Mouse (Mus musculus) small intestine, adult 2 months (tissue): ENCODE results near the gene Dyrk2. TPM values are rescaled to one million over a fixed set of nuclear protein-coding genes. Genes with fewer than 3 reads are reported as not detected.

Experiments
- H3K27ac ChIP-seq: fragments of 200-500 bp; 2 replicates; pipeline ENCODE4 v1.5.1; 2012; ENCODE audit warnings: low read depth, low read length, control low read depth, inconsistent platforms; ENCODE audit not compliant: insufficient read depth
- H3K27me3 ChIP-seq: fragments of 200-500 bp; 2 replicates; pipeline ENCODE4 v1.6.1; 2012; ENCODE audit warnings: mild to moderate bottlenecking, moderate library complexity, low read length, inconsistent platforms; ENCODE audit not compliant: control insufficient read depth, insufficient read depth
- H3K36me3 ChIP-seq: fragments of 200-500 bp; 2 replicates; pipeline ENCODE4 v1.6.1; 2012; ENCODE audit warnings: mild to moderate bottlenecking, low read length, control low read depth, inconsistent platforms; ENCODE audit not compliant: control insufficient read depth, insufficient read depth
- H3K4me1 ChIP-seq: fragments of 200-500 bp; 2 replicates; pipeline ENCODE4 v1.6.1; 2012; ENCODE audit warnings: low read length, inconsistent platforms, mixed read lengths; ENCODE audit not compliant: control insufficient read depth, insufficient read depth, insufficient read length
- H3K4me3 ChIP-seq: fragments of 200-500 bp; 2 replicates; pipeline ENCODE4 v1.5.1; 2012; ENCODE audit warnings: low read depth, mild to moderate bottlenecking, control low read depth, inconsistent platforms, low read length, moderate library complexity
- CTCF ChIP-seq: fragments of 200-500 bp; IDR thresholded peaks from 2 replicates; pipeline ENCODE4 v1.5.1; 2012; ENCODE audit warnings: low read depth, mild to moderate bottlenecking, control low read depth, inconsistent platforms, low read length, moderate library complexity, mixed read lengths; ENCODE audit not compliant: insufficient replicate concordance, insufficient read length; ENCODE audit errors: extremely low read depth
- POLR2A ChIP-seq: fragments of 200-500 bp; IDR thresholded peaks from 2 replicates; pipeline ENCODE4 v1.6.1; 2012; ENCODE audit warnings: low read depth, mild to moderate bottlenecking, control low read depth, inconsistent platforms, low read length, moderate library complexity
- WGBS: fragments of 180-500 bp; shearing (Covaris S2); methylation state at CpG from one replicate; pipeline ENCODE4 v1.1.7; 2018; 5-methylcytosine and 5-hydroxymethylcytosine counted together
- polyA plus RNA-seq: library from polyadenylated mRNA; depleted of rRNA; stranded (reverse); fragments of >200 nt; gene quantifications from 2 replicates; pipeline ENCODE4 v1.2.3, GENCODE M21; 2012

Gene Dyrk2
- polyA plus RNA-seq, 1 experiment: 27.7 TPM

DNA sequence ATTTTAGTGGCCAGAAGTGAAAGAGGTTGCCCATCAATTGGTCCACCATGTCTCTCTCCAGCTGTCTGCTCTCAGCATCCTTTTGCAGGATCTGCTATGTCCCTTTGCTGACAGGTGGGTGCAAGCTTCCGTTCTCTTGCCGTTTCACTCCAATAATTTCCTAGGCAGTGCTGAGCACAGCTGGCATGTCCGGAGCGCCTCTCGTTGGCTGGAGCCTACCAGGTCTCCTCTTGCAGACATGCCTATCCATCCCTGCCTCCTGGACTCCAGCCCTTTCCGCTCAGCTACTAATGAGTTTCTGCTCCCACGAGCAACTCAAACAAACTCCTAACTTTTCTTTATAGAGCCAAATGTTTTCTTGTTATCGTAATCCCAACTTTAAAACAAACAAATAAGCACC, 6.4 kb downstream of the Dyrk2 start:
- TF ChIP-seq POLR2A: no peak
- TF ChIP-seq CTCF: no peak
- 78% methylated on average over 8 of the region's 8 CpGs for WGBS
- Histone ChIP-seq H3K36me3 (peaks cover 43% of the 10 kb centered on the region), H3K27me3 (no peaks in the 10 kb centered on the region), H3K4me1 (peaks cover 33% of the 10 kb centered on the region), H3K4me3 (no peak overlapping the region), H3K27ac (no peak overlapping the region)

DNA sequence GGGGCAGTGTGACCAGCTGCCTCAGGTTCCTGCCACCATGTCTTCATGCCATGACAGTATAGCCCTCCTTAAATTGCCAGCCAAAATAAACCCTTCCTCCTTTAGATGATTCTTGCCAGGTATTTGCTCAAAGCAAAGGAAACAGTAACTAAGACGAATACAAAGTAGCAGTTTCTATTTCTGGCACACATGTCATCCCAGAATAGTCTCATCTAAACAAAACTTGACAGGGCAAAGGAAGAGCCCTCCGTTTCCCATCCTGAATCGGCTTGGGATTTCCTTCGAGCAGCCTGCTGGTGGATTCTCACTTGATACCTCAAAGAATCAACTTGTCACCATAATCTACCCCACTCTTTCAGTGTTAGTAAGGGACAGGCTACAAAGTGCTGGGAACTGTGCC, 7.8 kb downstream of the Dyrk2 start:
- H3K36me3 ChIP-seq: peaks cover 46% of the 10 kb centered on the region
- 62% methylated on average over 4 of the region's 4 CpGs for WGBS
- no peak overlapping the region for H3K4me3 ChIP-seq
- no peaks in the 10 kb centered on the region for H3K27me3 ChIP-seq
- TF ChIP-seq CTCF (peak; percentile 13; the same call in 1 of the 2 replicates), POLR2A (no peak)
- H3K27ac ChIP-seq: peak overlapping the region; percentile 75
- H3K4me1 ChIP-seq: peaks cover 33% of the 10 kb centered on the region

DNA sequence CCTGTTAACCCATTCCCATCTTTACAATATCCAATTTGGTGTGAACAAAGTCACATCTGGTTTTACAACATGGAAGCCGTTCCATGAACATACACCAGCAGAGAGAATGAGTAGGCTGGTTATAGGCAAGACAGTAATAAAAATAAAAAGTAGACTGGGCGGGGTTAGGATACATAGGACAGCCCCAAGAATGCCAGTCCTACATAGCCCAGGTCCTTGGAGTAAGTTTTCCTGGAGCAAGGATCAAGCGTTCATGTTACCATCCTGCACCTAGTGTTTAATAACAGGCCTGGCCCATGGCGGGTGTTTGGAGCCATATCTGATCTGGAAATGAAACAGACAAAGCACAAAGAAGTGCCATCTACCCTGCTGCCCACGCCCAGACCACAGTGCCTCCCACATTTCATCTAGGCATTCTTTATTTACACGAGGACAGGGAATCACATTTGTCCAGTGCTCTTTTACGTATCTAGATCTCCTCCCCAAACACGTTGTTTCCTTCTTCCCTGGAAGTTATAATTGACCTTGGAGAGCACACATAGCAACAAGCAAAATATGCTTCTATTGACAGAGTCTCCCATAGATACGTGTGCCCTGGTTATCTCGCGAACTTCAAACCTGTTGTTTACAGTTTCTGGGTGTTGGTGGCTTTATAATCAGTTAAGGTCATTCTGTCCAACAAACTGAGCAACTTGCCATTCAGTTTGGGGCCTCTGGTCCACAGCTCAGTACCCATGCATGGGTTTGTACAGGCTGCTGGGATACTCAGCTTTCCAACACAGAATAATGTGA, 8.6 kb downstream of the Dyrk2 start:
- H3K27me3 ChIP-seq: no peaks in the 10 kb centered on the region
- WGBS: 27% methylated on average over 11 of the region's 11 CpGs
- peaks cover 54% of the 10 kb centered on the region for H3K36me3 ChIP-seq
- H3K4me1 ChIP-seq: peaks cover 32% of the 10 kb centered on the region
- TF ChIP-seq CTCF: no peak
- TF ChIP-seq POLR2A: no peak
- H3K27ac ChIP-seq: peak overlapping the region; percentile 80
- H3K4me3 ChIP-seq: no peak overlapping the region

DNA sequence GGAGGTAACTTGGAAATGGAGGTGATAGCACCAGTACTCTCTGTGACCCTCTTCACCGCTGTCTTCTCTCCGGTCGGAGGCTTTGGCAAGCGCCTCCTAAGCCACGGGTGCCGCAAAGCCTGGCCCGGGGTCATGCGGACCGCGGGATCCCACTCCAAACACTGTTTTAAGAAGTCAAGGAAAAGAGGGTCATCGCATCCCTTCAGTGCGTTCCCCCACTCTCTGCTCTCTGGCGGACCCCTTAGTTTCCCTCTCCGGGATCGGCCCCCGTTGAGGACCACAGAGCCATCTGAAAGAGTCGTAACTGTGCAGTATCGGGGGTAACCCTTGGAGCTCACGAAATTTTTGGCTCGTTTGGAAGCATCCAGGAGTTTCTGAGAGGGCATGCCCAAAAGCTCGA, 10.4 kb downstream of the Dyrk2 start:
- Histone ChIP-seq H3K36me3 (peaks cover 52% of the 10 kb centered on the region), H3K4me1 (peaks cover 31% of the 10 kb centered on the region), H3K4me3 (no peak overlapping the region), H3K27ac (no peak overlapping the region), H3K27me3 (no peaks in the 10 kb centered on the region)
- TF ChIP-seq POLR2A: no peak
- no peak for TF ChIP-seq CTCF
- 96% methylated on average over 21 of the region's 21 CpGs for WGBS

- H3K27ac ChIP-seq: no peak overlapping the region
- H3K36me3 ChIP-seq: peaks cover 27% of the 10 kb centered on the region
- 55% methylated on average over 9 of the region's 9 CpGs for WGBS
- TF ChIP-seq CTCF (no peak), POLR2A (no peak)
- H3K4me1 ChIP-seq: peaks cover 2% of the 10 kb centered on the region; the same call in 1 of the 2 replicates
- no peak overlapping the region for H3K4me3 ChIP-seq
- no peaks in the 10 kb centered on the region for H3K27me3 ChIP-seq
These were observed 15.4 kb downstream of the Dyrk2 start for GRCm38 (mm10) chr10:118854641-118855040.

DNA sequence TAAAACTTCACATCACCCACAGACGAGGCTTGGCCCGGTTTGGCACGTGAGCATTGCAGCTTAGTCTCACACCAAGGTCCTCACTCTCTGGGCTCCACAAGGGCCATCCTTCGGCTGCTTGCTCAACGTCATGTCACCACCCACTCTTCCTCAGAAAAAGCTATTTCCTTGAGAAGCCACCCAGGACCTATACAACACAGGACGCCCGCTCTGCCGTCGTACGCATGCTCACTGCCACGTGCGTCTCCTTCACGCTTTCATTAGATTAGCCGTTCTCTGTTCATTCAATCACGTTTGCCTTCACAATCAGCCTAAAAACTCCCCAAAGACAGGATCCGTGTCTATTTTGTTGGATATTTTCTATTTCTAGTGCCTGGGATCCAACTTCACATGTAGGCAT, 17.5 kb downstream of the Dyrk2 start:
- no peak overlapping the region for H3K27ac ChIP-seq
- TF ChIP-seq CTCF: no peak
- TF ChIP-seq POLR2A: no peak
- no peak overlapping the region for H3K4me3 ChIP-seq
- 91% methylated on average over 16 of the region's 16 CpGs for WGBS
- peaks cover 14% of the 10 kb centered on the region for H3K36me3 ChIP-seq
- H3K4me1 ChIP-seq: peaks cover 4% of the 10 kb centered on the region; the same call in 1 of the 2 replicates
- no peaks in the 10 kb centered on the region for H3K27me3 ChIP-seq

GRCm38 (mm10) chr10:118848501-118848900, 21.5 kb downstream of the Dyrk2 start:
- TF ChIP-seq CTCF (no peak), POLR2A (no peak)
- H3K27ac ChIP-seq: no peak overlapping the region
- WGBS: 83% methylated on average over 4 of the region's 4 CpGs
- peaks cover 12% of the 10 kb centered on the region; the same call in 1 of the 2 replicates for H3K4me1 ChIP-seq
- H3K36me3 ChIP-seq: no peaks in the 10 kb centered on the region
- H3K4me3 ChIP-seq: no peak overlapping the region
- H3K27me3 ChIP-seq: no peaks in the 10 kb centered on the region
